Mouse (Mus musculus) lung, adult 2 months (tissue): ENCODE data around the gene 4930442H23Rik.
"Not testable (repeated sequence)": the region's sequence is repeated elsewhere in the genome, so short reads cannot be mapped to it uniquely, and the experiment has no call there.

Experiments used
- CTCF ChIP-seq: fragments of 200-500 bp; IDR thresholded peaks from 2 replicates; pipeline ENCODE4 v1.5.1; 2011; ENCODE audit warnings: mild to moderate bottlenecking, low read length, control low read depth; ENCODE audit not compliant: insufficient read depth
- POLR2A ChIP-seq: fragments of 200-500 bp; IDR thresholded peaks from 2 replicates; pipeline ENCODE4 v1.6.1; 2011; ENCODE audit warnings: low read depth, mild to moderate bottlenecking, control low read depth, low read length, borderline replicate concordance; ENCODE audit errors: extremely low read depth

DNA sequence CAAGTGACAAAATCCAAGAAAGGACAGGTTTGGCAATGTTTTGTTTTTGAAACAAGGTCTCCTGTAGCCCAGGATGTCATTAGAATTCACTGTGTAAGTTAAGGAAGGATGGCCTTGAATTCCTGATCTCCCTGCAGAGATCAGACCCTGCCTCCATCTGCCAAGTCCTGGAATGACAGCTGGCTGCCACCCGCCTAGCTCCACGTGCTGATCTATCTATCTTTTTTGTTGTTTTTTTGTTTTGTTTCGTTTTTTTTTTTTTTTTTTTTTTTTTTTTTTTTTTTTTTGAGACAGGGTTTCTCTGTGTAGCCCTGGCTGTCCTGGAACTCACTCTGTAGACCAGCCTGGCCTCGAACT, 8.3 kb downstream of the 4930442H23Rik start:
- TF ChIP-seq CTCF, POLR2A: not testable (repeated sequence)
